Mouse (Mus musculus) telencephalon, adult 2 months (tissue): ENCODE measurements around the gene Psen2.

ENCODE experiments used
- DNase-seq: peaks from one replicate; pipeline ENCODE4 v3.0.0-alpha.2; 2011; ENCODE audit warnings: low read depth, low spot score

The Psen2 gene

DNA sequence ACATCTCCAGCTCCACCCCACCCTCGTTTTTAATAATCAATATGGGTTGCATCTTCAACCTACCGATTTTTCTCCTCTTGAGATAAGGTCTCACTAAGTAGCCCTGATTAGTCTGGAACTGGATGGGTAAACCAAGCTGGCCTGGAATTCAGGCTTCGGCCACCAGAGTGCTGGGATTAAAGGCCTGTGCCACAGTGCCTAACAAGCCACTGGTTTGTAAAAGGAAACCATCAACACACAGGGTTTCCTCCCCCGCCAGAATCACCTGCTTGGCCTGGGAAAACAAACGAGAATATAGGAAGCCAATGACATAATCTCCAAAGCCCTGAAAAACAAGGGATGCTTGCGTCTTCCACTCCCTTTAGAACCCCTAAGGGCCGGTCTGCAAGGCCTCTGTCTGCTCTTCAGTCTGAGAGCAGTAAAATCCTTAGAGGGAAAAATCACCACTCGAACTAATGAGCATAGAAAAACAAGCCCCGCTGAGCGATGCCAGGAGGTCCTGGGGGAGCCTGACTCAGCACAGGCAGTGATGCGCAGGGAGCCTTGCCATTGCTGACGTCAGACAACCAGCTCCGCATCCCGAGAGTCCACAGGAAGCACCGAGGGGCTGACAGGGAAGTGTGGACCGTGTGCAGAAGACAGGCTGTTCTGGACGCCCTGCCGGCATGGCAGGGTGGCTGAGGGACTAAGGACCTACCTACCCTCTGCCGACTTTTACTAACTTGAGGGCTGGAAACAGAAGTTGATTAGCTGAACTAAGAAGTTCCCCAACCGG, 13.4 kb downstream of the Psen2 start:
- no peak for DNase-seq

DNA sequence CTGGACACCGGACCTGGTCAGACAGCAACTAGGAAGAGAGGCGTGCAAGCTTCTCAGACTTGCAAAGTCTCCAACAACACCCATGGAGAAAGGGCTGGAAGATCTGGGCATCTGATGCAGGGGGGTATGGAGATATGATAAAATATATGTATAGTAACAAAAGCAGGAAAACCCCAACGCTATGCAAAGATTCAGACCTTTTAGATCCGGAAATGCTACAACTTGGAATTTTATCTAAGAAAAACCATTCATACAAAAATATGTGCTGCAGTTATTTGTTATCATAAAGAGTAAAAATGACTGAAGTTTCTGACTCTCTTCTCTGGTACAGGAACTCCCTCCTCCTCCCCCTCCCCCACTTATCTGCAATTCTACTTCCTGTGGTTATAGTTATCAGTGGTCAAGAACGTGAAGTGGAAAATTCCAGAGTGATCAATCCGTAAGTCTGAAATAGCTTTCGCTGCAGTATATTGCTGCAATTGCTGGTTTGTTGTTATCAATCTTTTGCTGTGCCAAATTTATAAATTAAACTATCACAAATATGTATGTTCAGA, 14.6 kb downstream of the Psen2 start:
- DNase-seq, result no peak

DNA sequence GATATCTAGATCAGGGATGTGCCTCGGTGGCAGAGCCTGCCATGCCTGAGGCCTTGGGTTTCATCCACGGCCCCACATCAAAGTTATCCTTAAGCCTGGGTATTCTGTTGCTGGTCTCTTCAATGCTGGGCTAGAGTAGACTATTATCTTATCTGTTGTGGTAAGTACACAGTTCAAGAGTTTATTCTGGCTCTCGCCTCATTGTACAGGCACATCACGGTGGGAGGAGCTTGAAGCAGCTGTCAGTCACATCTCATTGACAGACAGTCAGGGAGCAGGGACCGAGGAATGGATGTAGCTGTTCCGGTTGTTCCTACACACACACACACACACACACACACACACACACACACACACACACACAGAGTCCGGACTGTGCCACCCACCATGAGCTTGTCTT, 15.3 kb downstream of the Psen2 start:
- no peak for DNase-seq

DNA sequence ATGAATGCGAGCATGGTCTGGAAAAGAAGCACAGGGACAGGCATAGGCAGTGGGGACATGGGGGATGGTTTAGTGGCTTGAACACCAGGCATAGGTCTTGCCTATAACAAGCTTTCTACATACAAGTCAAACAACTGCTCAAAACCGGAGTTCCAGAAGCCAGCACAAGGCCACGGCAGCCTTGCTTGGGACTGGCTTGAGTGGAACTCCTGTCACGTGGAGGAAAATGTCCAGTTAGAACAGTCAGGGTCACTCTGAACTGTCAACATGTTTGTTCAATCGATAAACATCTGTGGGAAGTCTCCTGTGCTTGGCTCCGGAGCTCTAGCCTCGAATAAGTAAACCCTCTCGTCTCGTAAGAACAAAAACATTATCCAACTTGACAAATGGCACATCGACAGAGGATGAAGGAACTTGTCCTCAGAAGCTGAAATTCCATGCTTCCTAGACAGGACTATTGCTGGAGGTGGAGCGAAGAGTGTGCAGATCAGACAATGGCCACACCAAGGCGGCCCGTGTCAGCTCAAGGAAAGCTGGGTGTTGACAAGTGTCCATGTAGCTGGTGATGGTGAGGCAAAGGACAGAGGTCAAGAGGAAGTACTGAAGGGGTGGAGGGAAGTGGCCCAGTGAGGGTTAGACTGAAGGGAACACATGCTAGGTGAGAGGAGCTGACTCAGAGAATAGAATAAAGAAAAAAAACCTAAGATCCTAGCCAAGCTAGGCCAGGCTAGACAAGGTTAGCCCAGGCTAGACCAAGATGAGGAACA, 17.3 kb downstream of the Psen2 start:
- DNase-seq, result no peak

DNA sequence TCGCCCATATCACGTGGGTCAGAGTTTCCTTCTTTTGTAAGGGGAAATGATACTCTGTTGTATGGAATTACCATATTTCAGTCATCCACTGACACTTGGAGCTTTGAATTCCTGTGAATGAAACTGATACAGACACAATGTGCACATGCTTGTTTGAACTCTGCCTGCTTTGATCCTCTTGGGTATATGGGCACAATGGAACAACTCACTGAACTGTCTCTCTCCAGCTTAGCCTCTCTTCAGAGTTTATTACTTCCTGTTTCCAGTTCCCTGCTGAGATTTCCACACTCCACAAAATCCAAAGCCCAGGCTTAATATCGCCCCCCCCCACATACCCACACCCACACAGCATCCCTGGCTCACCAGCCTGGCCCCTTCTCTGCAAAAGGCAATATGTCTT, 31.5 kb downstream of the Psen2 start:
- no peak for DNase-seq

DNA sequence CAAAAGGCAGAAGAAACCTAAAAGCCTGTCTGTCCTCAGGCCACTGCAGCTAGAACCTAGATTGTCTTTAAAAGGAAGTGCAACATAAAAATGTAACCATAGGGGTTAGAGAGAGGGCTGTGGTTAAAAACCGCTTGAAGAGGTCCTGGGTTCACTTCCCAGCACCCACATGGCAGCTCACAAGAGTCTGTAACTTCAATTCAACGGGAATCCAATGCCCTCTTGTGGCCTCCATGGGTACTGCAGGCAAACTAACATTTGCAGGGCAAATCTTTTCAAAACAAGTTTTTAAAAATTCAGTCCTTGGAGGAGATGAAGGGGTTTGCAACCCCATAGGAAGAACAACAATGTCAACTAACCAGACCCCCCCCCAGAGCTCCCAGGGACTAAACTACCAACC, 32.7 kb downstream of the Psen2 start:
- DNase-seq, result no peak

DNA sequence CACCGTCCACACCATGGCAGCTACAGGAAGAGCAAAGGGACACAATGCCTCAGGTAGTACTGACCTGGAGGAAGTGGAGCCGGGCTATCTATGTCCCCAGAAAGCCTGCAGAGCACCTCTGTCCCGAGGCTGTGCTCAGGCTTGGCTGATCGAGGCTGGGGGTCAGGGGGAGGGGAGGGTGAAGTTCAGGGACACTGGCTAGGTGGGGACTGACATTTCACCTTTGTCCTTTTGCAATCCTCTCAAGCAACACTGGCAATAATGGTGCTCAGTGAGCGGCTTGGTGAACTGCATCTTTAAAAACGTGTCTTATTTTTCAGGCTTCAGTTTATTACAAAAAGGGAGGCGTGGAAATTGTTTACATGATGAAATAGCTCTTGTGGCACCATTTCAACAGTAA, 33.3 kb downstream of the Psen2 start:
- DNase-seq, result no peak

DNA sequence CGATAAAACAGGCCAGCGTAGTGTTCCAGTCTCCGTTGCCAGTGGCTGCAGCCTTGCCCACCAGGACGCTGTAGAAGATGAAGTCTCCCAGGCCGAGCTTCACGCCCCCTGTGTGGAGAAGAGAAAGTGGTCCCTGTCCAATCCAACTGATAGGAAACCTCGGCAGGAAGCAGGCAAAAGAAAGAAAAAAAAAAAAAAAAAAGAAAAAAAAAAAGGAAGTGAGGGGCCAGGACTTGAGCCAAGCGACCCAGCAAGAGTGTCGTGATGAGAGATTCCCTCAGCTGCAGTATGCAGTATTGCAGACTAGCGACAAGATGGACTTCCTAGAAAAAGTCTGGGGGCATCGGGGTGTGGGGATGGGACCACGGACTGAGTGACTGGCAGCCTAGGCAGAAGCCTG, 34.4 kb downstream of the Psen2 start:
- DNase-seq, result no peak

DNA sequence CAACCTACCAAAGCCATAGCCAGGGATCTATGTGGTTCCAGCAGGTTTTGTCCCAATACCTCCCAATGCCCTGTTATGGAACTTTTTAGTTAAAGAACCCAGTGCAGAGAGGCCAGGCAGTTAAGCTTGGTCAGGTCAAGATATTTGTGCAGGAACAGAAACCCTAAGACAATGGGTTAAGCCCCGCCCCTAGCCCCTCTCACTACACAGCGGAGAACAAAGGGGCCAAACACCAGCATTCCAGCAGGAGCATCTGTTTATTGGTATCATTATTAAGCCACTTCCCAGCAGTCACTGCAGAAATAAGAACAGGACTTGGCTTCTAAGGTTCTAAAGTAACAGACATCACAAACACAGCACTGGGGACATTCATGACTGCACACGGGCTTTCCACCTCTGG, 36.5 kb downstream of the Psen2 start:
- DNase-seq, result no peak

DNA sequence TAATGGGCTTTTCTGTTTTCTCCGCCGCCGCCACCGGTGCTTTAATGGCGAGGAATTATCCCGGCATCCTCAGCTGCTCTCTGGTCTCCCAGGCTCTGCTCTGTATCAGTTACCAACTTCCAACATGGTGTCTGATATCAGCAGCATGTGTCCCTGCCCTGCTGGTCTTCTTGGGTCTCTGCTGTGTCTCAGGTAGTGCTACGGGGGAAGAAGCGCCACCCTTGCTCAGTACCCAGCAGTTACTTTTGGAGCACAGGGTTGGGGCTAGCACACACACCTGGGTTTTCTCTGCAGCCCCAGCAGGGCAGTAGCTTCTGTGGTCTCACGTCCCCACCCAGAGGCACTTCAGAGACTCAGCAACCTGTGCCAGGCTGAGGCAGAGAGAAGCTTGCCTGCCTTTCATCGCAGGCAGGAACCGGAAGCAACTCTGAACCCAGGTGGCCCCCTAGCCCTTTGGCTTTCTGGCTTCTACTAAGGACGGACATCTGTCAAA, 37.0 kb downstream of the Psen2 start:
- DNase-seq, result no peak

DNA sequence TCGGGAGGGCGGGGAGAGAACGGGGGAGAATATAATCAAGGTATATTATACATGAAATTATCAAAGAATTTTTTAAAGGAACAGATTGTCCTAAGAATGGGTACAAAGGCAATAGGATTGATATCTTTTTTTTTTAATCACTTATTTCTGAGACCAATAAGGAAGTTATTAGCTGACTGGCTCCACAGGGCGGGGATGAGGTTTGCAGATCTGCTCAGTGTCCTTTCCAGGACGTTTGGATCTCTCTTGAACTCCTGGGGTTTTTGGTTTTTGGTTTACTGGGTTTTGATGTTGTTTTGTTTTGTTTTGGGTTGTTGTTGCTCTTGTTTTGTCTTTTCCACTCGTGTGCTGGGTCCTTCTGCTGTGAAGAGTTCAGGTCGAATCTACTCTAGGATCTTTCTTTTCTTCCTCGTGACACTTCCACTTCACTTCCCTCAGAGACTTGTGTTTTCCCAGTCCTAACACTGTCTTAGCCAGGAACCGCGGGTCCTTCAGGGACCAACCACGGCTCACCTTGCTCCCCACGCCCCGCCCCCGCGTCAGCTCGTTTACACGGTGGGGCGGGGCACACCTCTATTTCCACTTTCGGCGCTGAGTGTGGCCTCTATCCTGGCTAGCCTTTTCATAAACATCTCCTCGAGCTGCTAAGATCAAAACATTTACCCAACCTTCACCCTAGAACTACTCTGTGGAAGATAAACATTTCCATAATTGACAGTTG, 37.6 kb downstream of the Psen2 start:
- no peak for DNase-seq

DNA sequence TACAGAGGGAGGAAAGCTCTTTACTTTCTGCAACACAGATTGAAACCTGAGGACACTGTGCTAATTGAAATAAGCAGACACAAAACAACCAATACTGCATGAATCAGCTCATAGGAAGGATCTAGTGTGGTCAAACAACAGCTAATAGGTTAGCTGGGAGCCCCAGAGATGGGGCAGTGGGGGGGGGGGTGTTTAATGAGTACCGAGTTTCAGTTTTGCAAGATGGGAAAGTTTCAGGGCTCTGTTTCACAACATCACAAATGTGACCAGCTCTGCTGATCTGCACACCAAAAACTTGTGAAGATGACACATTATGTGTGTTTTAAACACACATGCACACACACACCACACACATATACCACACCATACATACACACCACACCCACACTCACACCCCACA, 41.2 kb downstream of the Psen2 start:
- no peak for DNase-seq

DNA sequence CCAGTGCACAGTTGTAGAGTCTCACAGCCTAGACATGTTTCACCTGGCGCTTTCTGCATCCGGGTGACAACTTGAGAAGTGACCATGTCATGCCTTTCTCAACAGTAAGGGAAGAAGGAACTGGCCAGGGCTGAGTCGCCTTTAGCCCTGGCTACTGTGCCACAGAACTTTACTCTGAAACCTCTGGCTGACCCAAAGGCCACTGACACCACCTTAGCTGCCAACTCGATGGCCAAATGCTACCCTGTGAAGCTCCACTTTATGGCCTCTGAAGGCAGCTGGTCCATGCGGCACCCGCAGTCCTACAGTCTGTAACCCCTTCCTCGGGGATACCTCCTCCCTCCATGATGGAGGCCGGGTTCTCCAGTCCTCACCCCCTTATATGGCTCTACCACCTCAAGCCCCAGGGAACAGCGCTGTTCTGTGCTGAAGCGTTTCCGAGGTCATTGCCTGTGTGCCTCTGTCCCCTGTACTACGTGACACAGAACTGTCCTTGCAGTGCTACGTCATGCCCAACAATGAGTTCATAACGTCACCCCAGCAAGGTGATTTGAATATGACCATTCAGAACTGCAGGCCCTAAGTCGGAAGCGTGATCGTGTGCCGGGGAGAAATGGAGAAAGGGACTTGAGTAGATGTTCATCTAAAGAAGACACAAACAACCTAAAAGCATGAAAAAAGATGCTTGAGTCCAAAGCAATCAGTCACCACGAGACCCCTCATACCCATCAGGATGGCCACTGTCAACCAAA, 42.3 kb downstream of the Psen2 start:
- no peak for DNase-seq

DNA sequence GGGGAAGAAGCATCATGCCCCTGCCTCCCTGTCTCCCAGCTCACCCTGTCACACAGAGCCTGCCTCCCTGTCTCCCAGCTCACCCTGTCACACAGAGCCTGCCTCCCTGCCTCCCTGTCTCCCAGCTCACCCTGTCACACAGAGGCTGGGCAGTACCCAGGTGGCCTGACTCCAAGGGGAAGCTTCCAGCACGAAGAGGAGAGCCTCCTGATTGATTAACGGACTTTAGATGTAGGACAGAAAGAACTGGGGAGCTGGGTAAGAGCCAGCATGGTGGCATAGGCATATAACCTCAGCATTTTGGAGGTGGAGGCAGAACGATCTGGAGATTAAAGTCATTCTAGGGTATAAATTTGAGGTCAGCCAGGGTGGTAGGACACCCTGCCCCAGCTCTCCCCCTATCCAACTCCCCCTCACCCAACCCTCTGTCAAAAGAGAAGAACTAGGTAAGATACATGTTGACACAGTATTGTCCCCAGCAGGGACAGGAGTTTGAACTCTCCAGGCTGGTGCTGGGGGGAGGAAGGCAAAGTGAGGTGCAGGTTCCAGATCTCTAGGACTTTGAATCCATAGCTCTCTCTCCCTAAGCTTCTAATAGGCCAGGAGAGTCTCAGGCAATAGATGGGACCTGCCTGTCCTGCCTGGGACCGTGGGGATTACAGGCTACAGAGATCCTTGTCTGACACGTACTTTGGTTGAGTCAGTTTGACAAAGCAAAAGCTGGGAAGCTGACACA, 46.5 kb downstream of the Psen2 start:
- no peak for DNase-seq

DNA sequence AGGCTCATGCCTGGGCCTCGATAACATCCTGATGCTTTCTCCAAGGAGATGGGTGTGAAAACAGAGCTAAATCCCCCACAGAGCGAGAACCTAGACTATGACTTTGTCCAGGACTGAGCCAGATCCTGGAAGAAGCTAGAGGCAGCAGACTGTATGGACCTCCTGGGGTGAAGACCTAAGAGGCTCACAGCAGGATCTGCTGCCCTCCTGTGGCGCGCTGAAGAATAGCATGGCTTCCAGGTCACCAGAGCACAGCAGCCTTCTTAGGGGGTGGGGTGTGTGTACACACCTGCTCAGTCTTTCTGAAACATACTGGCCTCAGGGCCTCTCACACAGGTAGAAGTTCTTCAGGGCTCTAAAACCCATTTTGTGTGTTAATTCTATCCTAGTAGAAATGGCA, 48.2 kb downstream of the Psen2 start:
- DNase-seq, result no peak

DNA sequence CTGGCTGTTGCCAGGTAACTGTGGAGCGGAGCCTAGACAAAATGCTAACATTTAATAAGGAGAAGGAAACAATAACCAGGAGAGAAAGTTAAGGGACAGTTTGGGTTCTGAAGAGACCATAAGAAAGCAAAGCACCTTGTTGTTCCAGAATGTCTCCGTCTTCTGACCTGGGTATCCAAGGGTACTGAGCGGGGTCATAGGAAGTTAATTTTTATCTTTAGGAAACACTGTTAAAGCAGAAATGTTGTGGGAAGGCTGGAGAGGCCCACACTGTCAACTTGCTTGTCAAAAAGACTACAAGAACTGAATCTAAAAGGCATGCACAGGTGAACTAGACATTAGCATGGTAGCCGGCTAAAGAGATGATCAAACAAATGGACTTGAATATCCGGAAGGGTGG, 50.3 kb downstream of the Psen2 start:
- DNase-seq, result no peak

DNA sequence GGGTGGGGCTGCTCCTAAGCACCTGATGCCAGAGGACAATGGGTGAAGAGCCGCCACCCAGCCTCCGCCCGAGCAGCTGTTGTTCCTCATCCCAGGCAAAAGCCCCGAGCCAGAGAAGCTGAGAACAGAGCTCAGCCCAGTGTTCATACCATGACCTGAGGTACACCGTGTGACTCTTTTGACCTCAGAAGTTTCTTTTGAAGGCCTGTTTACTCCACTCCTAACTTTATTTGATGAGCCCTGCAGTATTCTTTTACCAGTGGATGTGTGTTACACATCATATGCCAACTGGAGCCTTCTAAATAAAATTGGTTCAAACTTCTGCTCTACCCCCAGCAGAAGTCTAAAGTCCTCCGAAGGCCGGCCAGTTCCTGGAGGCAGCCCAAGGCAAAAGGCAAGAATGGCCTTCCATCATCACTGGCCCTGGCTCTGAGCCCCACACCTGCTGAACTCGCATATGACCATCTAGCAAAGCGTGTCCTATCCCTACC, 52.4 kb downstream of the Psen2 start:
- no peak for DNase-seq

DNA sequence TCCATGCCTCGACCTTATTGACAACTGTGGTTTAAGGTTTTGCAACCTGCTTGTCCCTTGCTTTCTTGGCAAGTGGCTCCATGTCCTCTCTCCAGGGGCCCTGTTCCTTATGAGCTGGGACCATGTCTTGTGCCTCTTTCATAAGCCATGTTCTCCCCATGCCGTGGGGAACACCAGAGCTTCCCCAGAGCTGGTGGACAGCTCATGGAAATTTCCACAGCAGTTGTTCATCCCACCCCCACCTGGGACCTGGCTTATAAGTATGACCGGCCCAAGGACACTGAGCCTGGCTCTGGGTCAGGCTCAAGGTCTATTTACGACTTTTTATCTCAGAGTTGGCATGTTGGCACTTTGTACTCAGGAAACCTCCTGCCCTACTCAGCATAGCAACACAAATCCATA, 53.2 kb downstream of the Psen2 start:
- DNase-seq, result no peak

DNA sequence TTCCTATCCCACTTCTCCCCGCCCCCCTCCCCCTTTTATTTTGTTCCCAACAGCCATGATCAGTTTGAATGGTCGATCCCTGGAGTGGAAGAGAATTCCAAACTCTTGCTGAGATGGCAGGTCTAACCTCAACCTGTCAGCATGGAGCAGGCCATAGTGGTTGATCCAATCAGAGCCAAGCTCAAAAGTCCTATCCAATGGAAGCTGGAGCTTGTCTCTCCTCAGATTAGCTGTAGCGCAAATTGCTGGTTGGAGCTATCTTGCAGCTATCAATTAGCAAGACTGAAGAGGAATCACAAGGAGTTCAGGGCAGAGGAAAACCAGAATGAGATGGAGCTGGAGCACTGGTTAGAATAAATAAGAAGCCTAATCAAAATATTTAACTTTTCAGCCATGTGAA, 54.9 kb downstream of the Psen2 start:
- DNase-seq, result no peak

DNA sequence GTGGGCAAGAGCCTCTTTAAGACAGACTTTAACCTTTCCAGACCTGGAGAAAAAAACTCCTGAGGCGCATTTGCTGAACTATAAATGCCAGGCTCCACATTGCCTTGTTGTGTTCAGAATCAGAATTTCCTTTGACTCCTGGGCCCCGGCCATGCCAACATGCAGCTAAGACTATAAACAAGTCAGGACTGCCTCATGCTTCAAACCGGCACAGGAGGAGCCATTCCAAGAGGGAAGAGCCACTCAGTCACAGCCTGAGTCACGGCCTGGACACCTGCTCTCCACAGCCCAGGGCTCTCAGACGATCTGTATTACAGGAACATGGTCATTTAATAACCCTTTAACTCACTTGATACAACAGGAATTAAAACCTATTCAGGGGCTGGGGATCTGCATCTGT, 62.5 kb downstream of the Psen2 start:
- no peak for DNase-seq

DNA sequence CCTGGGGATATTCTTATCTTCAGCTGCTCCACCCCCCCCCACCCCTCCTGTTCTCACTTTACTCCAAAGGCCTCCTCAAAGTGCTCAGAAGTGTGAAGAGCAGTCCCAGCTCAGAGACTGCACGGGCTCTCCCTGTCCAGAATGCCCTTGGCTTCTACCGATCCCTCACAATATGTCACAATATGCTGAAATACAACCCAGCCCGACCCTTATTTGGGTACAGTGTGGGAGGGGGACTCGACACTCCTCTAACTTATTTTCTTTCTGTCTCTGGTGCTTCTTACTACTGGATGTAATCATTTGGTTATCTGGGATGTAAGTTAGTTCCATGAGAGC, 63.6 kb downstream of the Psen2 start:
- DNase-seq, result no peak
